Mouse (Mus musculus) stomach, postnatal 0 days (tissue): Measurements from ENCODE around the gene Gmds.

Experiments
- CTCF ChIP-seq: IDR thresholded peaks from 2 replicates; pipeline ENCODE4 v1.5.1; 2016; ENCODE audit warnings: antibody characterized with exemption, low read depth, mild to moderate bottlenecking, moderate library complexity
- EP300 ChIP-seq: optimal IDR thresholded peaks from 2 replicates; pipeline ENCODE3; 2016; ENCODE audit warnings: antibody characterized with exemption

DNA sequence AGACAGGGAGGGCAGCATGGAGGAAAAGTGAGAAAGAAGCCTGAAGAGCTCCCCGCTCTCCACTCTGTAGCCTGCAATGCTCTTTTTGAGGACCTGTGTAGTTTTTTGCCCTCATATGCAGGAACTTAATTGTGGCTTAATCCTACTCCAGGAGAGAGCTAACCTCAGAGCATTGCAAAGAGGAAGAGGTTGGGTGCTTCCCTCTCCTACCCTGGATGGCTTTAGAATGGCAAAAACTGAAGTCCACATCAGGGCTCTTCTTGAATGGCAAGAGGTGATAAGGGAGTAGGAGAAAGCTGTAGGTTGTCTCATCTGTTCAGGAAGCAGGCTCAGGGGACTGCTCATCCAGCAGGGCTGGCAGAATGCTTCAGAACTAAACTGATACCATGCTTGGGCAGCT is 513.4 kb downstream of the Gmds start:
- TF ChIP-seq CTCF (no peak), EP300 (no peak)
